Mouse (Mus musculus): ENCODE measurements around the gene Scfd2. TPM values are rescaled to one million over a fixed set of nuclear protein-coding genes. Genes with fewer than 3 reads are reported as not detected.

Gene Scfd2
- 19.2 and 20.7 TPM in 2 replicates for polyA plus RNA-seq (2021; fragmentation: Nextera tagmentation)
- long read RNA-seq, experiment 1, transcript Scfd2-208 (5 exons, 3,834 nt) = minor isoform, 7 of 73 reads
- long read RNA-seq, experiment 1, transcript Scfd2-201 (9 exons, 3,672 nt) = major isoform, 49 of 73 reads
- long read RNA-seq, experiment 1, partial matches to known transcripts = 2 of 73 reads
- long read RNA-seq, experiment 1, other reads (novel, unspliced or antisense) = 10 of 73 reads
- long read RNA-seq, experiment 2, transcript Scfd2-201 (9 exons, 3,672 nt) = major isoform, 10 of 19 reads
- long read RNA-seq, experiment 2, partial matches to known transcripts = 2 of 19 reads
- long read RNA-seq, experiment 2, other reads (novel, unspliced or antisense) = 5 of 19 reads

GRCm38 (mm10) chr5:74531630-74532280 lies at the start of gene Scfd2:
TSS of gene Scfd2 (minus strand) at chr5:74531759.

DNA sequence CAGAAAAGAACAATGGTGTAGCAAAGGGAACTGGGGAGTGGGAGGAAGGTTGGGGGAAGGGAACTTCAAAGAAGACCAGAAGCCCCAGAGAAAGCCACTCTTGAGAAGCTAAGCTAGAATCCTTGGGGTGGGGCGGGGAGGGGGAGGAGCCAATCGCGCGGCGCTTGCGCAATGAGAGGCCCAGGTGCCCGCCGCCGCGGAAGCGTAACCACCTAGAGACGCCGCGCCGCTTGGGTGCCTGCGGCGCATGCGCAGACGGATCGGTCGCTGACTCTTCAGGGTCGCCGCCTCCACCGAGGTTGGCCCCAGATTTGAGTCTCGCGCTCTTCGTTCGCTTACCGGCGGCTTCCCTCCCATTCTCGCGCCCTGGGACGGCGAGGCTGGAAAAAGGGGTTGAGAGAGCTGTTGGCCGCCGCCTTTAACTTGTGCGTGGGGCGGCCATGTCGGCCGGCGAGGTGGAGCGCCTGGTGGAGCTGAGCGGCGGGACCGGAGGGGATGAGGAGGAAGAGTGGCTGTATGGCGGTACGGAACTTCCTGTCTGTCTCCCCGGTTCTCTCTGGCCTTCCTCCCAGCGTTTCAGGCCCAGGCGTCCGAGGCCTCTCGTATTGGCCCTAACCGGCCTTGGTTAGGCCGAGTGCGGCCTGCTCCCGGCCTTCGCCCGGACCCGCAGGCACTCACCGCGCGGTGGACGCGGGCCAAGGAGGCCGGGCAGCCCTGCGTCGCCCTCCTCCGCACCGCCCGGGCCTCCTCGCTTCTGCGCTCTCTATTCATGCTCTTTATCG lies 3.9 kb upstream of the Scfd2 start, which contains the start of gene Fip1l1:
Fip1l1 (plus strand) TSS at position 210 of the 782 bp plus-strand sequence.

DNA sequence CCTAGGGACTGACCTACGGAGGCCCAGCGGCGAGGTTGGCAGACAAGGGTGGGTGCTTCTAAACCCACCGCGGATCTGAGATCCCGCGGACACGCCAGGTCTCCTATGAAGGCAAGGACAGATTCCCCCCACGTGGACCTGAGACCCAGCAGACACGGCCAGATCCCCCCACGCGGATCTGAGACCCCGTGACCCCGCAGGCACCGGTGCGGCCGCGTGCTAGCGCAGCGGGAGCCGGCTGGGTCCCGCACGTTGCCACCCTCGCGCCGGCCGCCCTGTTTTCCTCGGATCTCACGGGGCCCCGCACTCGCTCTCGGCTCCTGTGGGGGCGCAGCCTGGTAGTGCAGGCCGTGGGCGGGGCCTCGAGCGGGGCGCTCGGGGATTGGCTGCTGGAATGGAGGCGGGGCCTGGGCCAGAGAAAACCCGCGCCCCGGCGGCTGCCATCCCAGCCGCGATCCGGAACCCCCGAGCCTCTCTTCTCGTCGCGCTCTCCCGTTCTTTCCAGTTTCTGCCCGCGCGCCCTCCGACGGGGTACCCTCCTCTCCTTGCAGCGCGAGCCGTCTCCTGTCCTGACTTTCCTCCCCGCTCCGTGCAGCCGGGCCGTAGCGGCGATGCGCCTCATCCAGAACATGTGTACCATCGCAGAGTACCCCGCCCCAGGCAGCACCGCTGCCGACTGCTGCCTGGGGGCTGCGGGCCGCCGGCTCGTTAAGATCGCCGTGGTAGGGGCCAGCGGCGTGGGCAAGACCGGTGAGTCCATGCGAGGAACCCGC lies 336.5 kb downstream of the Scfd2 start, which contains the start of gene Rasl11b:
Rasl11b (plus strand) TSS at position 446 of the 773 bp plus-strand sequence.

Other genes starting within 250 kb of the Scfd2 start
- gene Fip1l1, start 3.7 kb upstream of the Scfd2 start, polyA plus RNA-seq (2021; fragmentation: Nextera tagmentation) = 31.9 and 36.7 TPM in 2 replicates
- 11.5 and 12.9 TPM in 2 replicates for gene Lnx1, start 171.2 kb upstream of the Scfd2 start, polyA plus RNA-seq (2021; fragmentation: Nextera tagmentation)

Data from left cerebral cortex, adult 6 months (tissue).